Mouse (Mus musculus): Measurements from ENCODE around the gene Zfp282.

DNA sequence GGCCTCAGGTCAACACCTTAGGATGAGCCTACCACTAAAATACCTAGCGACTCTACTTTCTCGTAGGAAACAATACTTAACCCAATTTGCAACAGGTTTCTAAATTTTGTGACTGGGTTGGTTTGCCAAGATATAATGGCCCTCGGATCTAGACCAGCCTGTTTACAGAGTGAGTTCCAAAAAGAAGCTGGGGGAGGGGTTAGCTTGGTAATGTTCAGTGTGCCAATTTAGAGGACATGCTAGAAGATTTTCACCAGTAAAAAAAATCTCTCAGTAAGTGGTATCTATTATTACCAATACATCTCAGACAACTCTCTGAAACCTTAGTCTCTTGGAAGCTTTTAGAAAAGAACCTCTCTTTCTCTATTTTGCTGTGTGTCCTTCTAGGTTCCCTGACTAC, 66.7 kb downstream of the Zfp282 start:
- TF ChIP-seq POLR2A (IDR thresholded peaks at IDR 0.05; ENCODE audit: control insufficient read depth, extremely low read depth, insufficient read depth, low read length, poor library complexity) (no peak), CTCF (IDR thresholded peaks at IDR 0.05; ENCODE audit: borderline replicate concordance, control insufficient read depth, extremely low read depth, insufficient read depth, low read length, poor library complexity) (no peak)
